Mouse (Mus musculus): Measurements from ENCODE around the gene Slc22a22.

Gene Slc22a22

DNA sequence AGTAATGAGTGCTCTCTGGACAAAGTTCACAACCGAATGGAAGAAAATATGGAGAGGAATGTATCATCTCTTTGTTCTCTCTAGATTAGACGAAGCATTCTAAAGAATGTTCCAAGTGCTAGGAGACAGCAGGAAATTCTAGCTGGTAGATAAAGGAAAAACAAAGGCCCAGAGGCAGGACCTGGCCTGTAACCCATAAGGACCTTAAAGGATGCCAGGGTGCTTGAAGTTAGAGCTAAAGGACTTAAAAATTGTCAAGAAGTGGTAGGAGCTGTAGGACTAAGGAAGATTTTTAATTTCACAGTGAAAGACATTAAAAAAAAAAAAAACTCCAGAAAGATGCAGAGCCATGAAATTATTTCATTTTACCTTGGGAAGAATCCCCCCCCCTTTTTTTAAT, at the start of gene Slc22a22:
Slc22a22 (minus strand) TSS at position 101 of the 400 bp plus-strand sequence.
- DNase-seq: no peak

DNA sequence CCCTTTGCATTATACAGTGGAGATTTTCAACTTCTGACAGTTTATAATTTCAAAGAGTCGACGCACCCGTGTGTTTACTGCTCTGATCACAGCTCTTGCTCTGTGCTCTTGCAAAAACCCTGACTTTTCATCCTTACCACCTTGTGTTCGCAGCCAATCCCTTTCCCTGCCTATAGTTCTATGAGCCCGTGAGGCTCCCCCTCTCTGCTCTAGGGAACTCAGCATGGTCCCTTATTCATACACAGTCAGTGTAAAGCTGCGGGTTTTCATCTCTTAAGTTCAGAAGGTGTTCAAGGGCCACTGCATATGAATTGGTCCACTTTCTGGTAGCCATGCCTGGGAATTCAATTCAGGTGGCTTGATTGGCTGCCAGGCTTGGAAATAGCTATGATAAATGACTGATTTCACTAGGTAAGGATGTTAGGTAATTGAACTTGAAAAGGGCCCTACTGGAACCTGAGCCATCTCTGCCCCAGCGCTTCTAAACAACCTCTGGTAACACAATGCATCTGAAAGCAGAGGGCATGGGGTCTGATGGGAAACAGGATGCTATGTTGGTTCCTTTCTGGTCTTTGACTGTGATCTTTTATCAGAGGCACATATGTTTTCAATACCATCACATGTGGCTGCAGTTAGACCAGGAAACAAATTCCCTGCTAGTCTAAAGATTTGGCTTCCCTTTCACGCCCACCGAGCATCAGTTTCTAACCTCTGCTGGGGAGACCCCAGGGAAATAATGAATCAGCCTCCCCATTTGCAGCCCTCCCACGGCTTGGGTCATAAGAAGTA, 46.3 kb upstream of the Slc22a22 start:
- DNase-seq: peak; percentile 33

- DNase-seq: no peak
Measured at GRCm38 (mm10) chr15:57522160-57522559, 44.7 kb upstream of the Slc22a22 start.

GRCm38 (mm10) chr15:57509185-57510172, 32.1 kb upstream of the Slc22a22 start:
- no peak for DNase-seq

DNA sequence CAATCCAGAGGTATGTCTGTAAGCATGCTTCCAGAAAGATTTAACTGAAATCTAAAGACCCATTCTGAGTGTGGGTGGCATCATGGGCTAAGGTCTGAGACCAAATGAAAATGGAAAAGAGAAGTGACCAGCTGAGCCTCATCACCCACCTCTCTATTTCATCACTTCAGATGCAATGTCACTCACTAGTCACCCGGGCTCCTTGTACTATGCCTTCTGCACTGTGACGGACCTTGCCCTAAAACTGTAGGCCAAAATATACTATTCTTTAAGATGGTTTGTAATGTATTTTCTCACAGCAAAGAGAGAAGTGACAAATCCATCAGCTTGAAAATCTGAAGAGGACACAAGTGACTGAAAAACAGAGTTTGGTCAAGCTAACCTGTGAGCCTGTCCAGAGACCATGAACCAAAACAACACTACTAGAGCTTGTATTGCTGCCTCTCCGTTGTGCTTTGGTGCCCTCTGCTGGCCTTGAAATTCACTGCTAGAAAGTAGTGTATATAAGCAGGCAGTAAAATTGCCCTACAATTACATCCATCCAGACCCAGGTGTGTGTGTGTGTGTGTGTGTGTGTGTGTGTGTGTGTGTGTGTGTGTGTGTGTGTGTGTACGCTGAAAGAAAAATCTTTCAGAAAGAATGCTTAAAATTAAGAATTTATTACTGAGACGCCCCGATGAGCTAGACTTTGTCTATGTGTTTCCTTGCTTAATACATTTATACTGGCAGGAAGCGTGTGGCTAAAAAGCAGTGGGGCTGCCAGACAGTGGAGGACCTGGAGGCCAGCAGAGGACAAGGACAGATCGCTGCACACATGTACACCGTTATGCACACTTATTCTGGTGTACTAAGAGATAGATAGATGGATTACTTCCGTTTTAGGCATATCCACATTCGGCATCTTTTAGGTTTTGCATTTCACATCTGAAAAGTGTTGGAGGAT, 31.1 kb upstream of the Slc22a22 start:
- DNase-seq: peak; percentile 87

GRCm38 (mm10) chr15:57504126-57504705, 26.8 kb upstream of the Slc22a22 start:
- no peak for DNase-seq

DNA sequence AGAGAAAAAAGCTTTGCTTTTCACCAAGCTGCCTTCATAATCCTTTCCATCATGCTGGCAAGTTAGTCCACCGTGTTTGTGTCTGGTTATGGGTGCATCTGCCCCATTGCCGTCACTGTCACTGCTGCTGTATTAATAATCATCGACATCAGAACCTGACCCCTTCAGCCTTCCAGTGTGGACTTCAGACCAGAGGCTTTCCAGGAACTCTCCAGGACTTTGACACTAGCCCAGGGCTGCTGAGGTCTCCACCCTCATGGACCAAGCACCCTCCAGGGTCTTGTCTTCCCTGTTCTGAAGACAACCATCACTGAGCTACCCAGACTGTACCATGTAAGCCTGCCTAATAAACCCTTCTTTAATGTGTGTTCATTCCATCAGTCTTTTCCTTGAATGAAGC, 26.2 kb upstream of the Slc22a22 start:
- DNase-seq: no peak

GRCm38 (mm10) chr15:57501559-57501958, 24.1 kb upstream of the Slc22a22 start:
- no peak for DNase-seq

GRCm38 (mm10) chr15:57496106-57496505, 18.7 kb upstream of the Slc22a22 start:
- no peak for DNase-seq

DNA sequence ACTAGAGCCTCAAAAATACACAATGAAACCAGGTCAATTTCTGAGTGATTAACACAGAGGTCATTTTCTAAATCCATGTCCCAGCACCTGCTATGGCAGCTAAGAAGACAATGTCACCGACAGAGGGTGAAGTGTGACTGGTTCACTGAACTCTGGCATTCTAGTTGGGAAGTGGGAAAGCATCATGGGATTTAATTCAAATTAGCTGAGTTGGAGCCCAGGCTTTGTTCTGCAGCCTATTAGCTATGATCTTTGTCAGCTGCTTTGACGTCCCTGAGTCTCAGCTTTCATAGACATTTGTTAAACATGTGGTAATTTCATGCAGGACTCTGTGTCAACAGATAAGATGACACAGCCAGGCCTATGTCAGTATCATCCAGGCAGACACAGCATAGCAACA, 5.1 kb upstream of the Slc22a22 start:
- DNase-seq: no peak

- no peak for DNase-seq
Measured at GRCm38 (mm10) chr15:57471648-57472047, 5.8 kb downstream of the Slc22a22 start.

DNA sequence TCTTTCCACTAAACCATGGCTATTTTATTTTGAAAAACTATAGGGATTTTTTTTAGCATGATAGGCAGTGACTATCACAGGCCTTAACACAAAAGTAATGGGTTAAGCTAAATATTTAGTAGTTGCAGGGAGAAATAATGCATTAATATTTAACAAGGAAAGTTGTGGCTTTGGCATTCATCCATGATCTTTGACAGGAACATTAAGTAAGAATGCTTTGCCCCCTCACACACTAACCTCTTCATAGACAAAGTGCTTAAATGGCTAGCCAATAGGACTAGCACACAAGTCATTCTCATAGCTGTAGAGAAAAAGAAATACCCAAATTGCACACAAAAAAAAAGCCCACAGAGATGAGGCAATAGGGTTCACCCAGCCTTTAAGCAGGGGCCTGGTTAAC, 11.4 kb downstream of the Slc22a22 start:
- DNase-seq: no peak

DNA sequence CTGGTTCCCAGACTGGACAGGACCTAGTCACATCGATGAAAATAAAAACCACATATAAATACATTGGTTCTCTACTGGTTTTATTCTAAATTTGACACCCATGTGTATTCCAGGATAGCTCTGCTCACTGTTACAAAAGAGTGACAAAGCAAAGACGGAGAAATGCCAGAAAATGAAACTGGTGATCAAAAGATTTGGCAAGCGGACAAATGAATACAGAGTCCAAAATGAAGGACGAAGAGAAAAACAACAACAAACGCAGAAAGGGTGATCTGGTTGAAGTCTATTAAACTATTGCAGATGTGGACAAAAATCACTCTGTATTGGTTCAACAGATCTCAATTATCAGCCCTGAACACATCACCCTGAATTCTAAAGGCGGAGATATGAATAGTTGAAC, 12.4 kb downstream of the Slc22a22 start:
- no peak for DNase-seq

DNA sequence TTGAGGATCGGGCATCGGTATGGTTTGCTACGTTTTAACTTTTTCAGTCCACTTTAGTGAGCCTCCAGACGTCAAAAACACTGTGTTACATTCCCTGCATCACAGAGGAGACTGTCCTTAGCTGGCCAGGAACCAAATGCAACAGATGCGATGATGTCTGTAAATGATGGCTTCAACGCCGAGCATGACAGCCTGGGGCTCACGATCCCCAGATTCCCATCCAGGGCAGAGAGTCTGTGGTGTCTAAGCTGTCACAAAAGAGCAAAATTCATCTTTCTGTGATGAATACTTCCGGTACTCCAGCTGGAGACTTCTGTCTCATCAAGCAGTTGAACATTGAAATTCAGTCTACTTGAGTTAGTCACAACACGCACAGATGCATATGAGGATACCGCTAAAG, 13.4 kb downstream of the Slc22a22 start:
- DNase-seq: no peak

DNA sequence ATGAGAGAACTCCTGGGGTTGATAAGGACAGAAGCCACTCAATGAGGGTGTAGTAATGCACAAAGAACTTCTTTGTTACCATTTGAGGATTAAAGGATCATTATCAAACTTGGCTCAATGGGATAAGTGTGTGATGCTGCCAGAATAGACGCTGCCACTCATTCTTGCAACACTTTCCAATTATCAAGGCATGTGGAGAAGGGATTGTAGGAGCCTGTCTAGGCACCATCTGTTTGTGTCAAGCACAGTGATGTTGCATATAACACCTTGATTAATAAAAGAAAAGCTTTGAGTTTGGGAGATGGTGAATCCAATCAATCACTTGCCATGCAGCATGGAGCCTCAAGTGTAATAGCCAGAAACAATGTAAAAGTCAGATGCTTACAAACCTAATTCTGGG, 16.1 kb downstream of the Slc22a22 start:
- no peak for DNase-seq

- DNase-seq: no peak
Measured at GRCm38 (mm10) chr15:57457374-57457773, 20.1 kb downstream of the Slc22a22 start.

GRCm38 (mm10) chr15:57434710-57435404, 42.6 kb downstream of the Slc22a22 start:
- no peak for DNase-seq

- DNase-seq: no peak
Measured at GRCm38 (mm10) chr15:57408498-57408897, 68.9 kb downstream of the Slc22a22 start.

DNA sequence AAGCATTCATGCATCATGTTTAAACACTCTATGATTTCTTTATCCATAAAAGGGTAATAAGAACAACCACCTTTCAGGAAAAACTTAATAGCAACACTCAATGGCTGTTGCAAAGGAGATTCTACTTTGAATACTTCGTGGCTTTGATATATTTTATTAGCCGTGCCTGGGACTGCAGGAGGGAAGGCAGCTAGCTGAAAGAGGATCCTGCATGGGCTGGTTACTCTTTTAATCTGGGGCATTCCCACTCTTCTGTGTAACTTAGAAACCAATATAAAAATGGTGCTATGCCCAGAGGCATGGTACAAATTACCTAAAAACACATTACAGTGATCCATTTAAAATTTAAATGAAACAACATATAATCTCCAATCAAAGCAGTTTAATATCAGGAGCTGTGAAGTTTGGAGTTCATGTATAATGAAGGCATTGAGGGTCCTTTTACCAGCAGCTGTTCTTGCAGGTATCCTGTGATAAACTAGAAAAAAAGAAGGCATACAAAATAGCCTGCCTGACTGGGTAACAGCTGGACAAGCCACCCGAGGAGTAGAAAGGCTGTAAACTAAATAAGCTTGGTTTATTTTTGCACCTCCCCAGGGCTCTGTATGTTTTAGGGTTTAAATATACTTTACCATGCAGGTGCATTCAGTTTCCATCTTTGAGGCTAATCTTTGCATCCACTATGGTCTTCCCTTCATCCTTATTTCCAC, 78.8 kb downstream of the Slc22a22 start:
- no peak for DNase-seq

DNA sequence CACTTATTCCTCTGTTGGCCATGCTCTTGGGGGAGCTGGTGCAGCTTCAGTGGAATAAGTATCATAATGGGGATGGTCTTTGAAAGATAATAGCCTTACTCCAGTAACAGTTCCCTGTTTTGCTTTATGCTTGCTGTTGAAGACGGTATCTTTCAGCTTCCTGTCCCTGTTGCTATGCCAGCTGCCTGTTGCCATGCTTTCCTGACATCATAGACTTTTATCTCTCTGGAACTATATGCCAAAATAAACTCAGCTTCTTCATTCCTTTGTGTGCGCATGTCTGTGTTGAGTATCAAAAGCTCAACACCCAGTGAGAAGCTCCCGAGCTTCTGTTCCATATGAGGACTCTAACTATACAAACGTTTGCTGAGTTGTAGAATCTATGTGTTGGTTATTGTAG, 83.4 kb downstream of the Slc22a22 start:
- DNase-seq: no peak

GRCm38 (mm10) chr15:57380381-57380780, 97.0 kb downstream of the Slc22a22 start:
- peak; percentile 87 for DNase-seq
